Mouse (Mus musculus) lung, embryonic 14.5 days (tissue): ENCODE data around the gene 1700122O11Rik. TPM values are rescaled to one million over a fixed set of nuclear protein-coding genes. Genes with fewer than 3 reads are reported as not detected.
A peak's percentile ranks its signal among the peaks of the same experiment; 100 is the strongest.

ENCODE experiments used
- ATAC-seq: fragments of 200-750 bp; cut with Nextera tagmentation; 2 replicates; pipeline ENCODE4 v1.8.0; 2017; ENCODE audit warnings: mild to moderate bottlenecking, moderate TSS enrichment, moderate library complexity; ENCODE audit not compliant: insufficient read depth
- DNase-seq: peaks from one replicate; pipeline ENCODE4 v3.0.0-alpha.2; 2015
- H3K27ac ChIP-seq: fragments of 300-500 bp; sonication (generic); 2 replicates; pipeline ENCODE4 v1.5.1; 2014; ENCODE audit warnings: low read depth, mild to moderate bottlenecking, moderate library complexity
- H3K27me3 ChIP-seq: fragments of 300-500 bp; sonication (generic); 2 replicates; pipeline ENCODE4 v1.6.1; 2014; ENCODE audit warnings: low read length, control low read depth; ENCODE audit not compliant: insufficient read depth
- H3K36me3 ChIP-seq: fragments of 300-500 bp; sonication (generic); 2 replicates; pipeline ENCODE4 v1.6.1; 2014; ENCODE audit warnings: control low read depth; ENCODE audit not compliant: insufficient read depth
- H3K4me1 ChIP-seq: fragments of 300-500 bp; sonication (generic); 2 replicates; pipeline ENCODE4 v1.6.1; 2014; ENCODE audit warnings: antibody characterized with exemption, control low read depth; ENCODE audit not compliant: insufficient read depth
- H3K4me2 ChIP-seq: fragments of 300-500 bp; sonication (generic); 2 replicates; pipeline ENCODE4 v1.6.1; 2014; ENCODE audit warnings: mild to moderate bottlenecking
- H3K4me3 ChIP-seq: fragments of 300-500 bp; sonication (generic); 2 replicates; pipeline ENCODE4 v1.5.1; 2014; ENCODE audit warnings: low read depth, low read length
- H3K9ac ChIP-seq: fragments of 300-500 bp; sonication (generic); 2 replicates; pipeline ENCODE4 v1.6.1; 2014
- H3K9me3 ChIP-seq: fragments of 300-500 bp; sonication (generic); 2 replicates; pipeline ENCODE4 v1.6.1; 2016; ENCODE audit warnings: low read depth, low read length, control low read depth
- CTCF ChIP-seq: IDR thresholded peaks from 2 replicates; pipeline ENCODE4 v1.5.1; 2016; ENCODE audit warnings: antibody characterized with exemption, low read depth
- WGBS: fragments of 180-500 bp; shearing (Covaris S2); extraction: QIAGEN DNeasy Blood & Tissue Kit; methylation state at CpG from one replicate; pipeline ENCODE4 v1.1.7; 2014; 5-methylcytosine and 5-hydroxymethylcytosine counted together
- polyA plus RNA-seq: library from polyadenylated mRNA; unstranded; fragments of >200 nt; fragmentation: Nextera tagmentation; extraction: Ambion mirVana; gene quantifications from 2 replicates; pipeline ENCODE4 v1.2.1, GENCODE M21; 2014

Gene 1700122O11Rik
- polyA plus RNA-seq, 1 experiment from 2014 or later: not detected

DNA sequence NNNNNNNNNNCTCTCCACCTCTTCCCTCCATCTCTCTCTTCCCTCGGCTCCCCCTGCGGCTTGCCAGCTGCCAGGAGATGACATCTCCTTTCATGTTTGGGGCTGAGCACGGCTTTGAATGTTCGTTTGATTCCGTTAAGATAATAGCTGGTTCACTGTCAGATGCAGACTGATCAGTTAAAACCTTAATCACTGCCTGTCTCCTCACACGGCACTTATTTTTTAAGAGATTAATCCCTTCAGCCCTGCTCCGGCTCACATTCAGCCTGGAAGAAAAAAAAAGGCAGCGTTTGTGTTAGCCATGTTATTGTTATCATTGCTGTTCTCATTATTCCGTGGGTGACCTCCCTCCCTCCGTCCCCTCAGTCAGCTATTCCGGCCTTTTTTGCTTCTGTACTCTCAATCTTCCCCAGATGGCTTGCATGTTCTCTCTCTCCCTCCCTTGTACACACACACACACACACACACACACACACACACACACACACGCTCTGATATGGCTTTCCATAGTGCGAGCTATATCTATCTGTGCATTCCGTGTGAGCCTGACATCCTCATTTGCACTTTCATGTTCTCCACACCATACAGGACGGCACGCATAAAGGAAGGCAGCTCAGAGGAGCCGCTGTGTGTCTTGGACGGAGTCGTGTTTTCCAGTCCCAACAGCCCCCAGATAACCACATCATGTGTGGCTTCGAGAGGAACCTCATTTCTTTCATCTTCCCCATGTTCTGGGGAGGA, 17.2 kb upstream of the 1700122O11Rik start:
- WGBS: 26% methylated on average over 20 of the region's 20 CpGs
- Histone ChIP-seq H3K36me3 (no peaks in the 10 kb centered on the region), H3K9ac (no peak overlapping the region), H3K9me3 (no peaks in the 10 kb centered on the region), H3K4me1 (peaks cover 7% of the 10 kb centered on the region; the same call in 1 of the 2 replicates), H3K27me3 (peaks cover 16% of the 10 kb centered on the region; the same call in 1 of the 2 replicates), H3K27ac (no peak overlapping the region), H3K4me2 (peak overlapping the region; percentile 43; the same call in 1 of the 2 replicates), H3K4me3 (no peak overlapping the region)
- no peak for TF ChIP-seq CTCF
- no peak for DNase-seq
- ATAC-seq: no peak

GRCm38 (mm10) chr17:48053646-48054045, 15.6 kb upstream of the 1700122O11Rik start:
- ATAC-seq: no peak
- 73% methylated on average over 2 of the region's 2 CpGs for whole genome bisulfite sequencing
- no peak for TF ChIP-seq CTCF
- Histone ChIP-seq H3K9me3 (no peaks in the 10 kb centered on the region), H3K27ac (no peak overlapping the region), H3K9ac (no peak overlapping the region), H3K36me3 (no peaks in the 10 kb centered on the region), H3K4me3 (no peak overlapping the region), H3K4me2 (no peak overlapping the region), H3K27me3 (peaks cover 16% of the 10 kb centered on the region; the same call in 1 of the 2 replicates), H3K4me1 (peaks cover 7% of the 10 kb centered on the region; the same call in 1 of the 2 replicates)
- no peak for DNase-seq

DNA sequence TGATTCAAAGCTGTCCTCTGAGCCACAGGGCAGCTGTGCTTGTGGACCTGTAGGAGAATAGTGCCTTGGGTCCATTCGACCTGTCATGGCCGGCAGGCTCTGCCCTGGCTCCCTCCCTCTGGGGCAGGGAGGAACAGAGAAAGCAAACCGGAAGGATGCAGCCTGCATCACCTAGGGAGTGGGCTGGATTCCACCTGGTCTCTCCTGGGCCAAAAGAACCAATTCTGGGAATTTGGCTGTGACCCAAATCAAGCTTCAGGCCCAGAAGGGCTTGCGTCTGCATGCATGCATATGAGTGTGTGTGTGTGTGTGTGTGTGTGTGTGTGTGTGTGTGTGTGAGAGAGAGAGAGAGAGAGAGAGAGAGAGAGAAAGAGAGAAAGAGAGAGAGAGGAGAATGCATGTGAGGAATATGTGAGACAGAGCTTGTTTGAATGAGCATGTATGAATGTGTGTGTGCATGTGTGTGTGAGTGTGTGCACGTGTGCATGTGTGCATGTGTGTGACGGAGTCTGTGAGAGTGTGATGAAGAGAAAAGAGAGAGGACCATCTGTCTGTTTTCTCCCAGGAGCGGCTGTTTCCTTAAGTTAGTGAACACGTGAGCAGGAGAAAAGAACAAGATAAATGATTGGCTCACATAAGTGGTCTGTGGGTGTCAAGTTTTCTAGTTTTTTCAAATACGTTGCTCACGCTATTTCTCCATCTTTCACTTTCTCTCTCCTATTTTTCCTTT, 14.4 kb upstream of the 1700122O11Rik start:
- 64% methylated on average over 10 of the region's 10 CpGs for WGBS
- no peaks in the 10 kb centered on the region for H3K36me3 ChIP-seq
- H3K4me1 ChIP-seq: peaks cover 7% of the 10 kb centered on the region; the same call in 1 of the 2 replicates
- H3K9me3 ChIP-seq: no peaks in the 10 kb centered on the region
- no peak overlapping the region for H3K27ac ChIP-seq
- DNase-seq: no peak
- no peak for TF ChIP-seq CTCF
- H3K9ac ChIP-seq: no peak overlapping the region
- ATAC-seq: no peak
- no peak overlapping the region for H3K4me2 ChIP-seq
- H3K27me3 ChIP-seq: peaks cover 10% of the 10 kb centered on the region; the same call in 1 of the 2 replicates
- no peak overlapping the region for H3K4me3 ChIP-seq

GRCm38 (mm10) chr17:48051638-48052337, 13.7 kb upstream of the 1700122O11Rik start:
- H3K27ac ChIP-seq: no peak overlapping the region
- WGBS: 46% methylated on average over 5 of the region's 5 CpGs
- H3K9ac ChIP-seq: no peak overlapping the region
- DNase-seq: no peak
- no peak for TF ChIP-seq CTCF
- H3K4me2 ChIP-seq: no peak overlapping the region
- H3K4me1 ChIP-seq: 0 out of 2 replicates have a peak, but pooled peaks cover 3% of the 10 kb centered on the region
- H3K27me3 ChIP-seq: 0 out of 2 replicates have a peak, but pooled peaks cover 3% of the 10 kb centered on the region
- ATAC-seq: no peak
- no peaks in the 10 kb centered on the region for H3K36me3 ChIP-seq
- no peaks in the 10 kb centered on the region for H3K9me3 ChIP-seq
- H3K4me3 ChIP-seq: no peak overlapping the region

GRCm38 (mm10) chr17:48045631-48046030, 7.5 kb upstream of the 1700122O11Rik start:
- WGBS: 33% methylated on average over 4 of the region's 4 CpGs
- Histone ChIP-seq H3K4me1 (peaks cover 12% of the 10 kb centered on the region; the same call in 1 of the 2 replicates), H3K27me3 (no peaks in the 10 kb centered on the region), H3K36me3 (no peaks in the 10 kb centered on the region), H3K4me3 (no peak overlapping the region), H3K9me3 (no peaks in the 10 kb centered on the region), H3K9ac (no peak overlapping the region), H3K27ac (no peak overlapping the region), H3K4me2 (no peak overlapping the region)
- DNase-seq: peak; percentile 89
- no peak for ATAC-seq
- TF ChIP-seq CTCF: peak; percentile 83

- ATAC-seq (no peak), DNase-seq (no peak)
- 70% methylated on average over 5 of the region's 5 CpGs for WGBS
- Histone ChIP-seq H3K4me3 (no peak overlapping the region), H3K36me3 (no peaks in the 10 kb centered on the region), H3K4me1 (peaks cover 20% of the 10 kb centered on the region; the same call in 1 of the 2 replicates), H3K27ac (no peak overlapping the region), H3K27me3 (no peaks in the 10 kb centered on the region), H3K4me2 (no peak overlapping the region), H3K9ac (no peak overlapping the region), H3K9me3 (no peaks in the 10 kb centered on the region)
- TF ChIP-seq CTCF: peak; percentile 40; the same call in 1 of the 2 replicates
Observed at GRCm38 (mm10) chr17:48043154-48043880, 5.2 kb upstream of the 1700122O11Rik start.
